Mouse (Mus musculus): Measurements from ENCODE around the gene Fas. TPM values are rescaled to one million over a fixed set of nuclear protein-coding genes. Genes with fewer than 3 reads are reported as not detected.

The Fas gene
- polyA plus RNA-seq, 1 experiment, result 2.8 TPM

- no peak overlapping the region for H3K4me3 ChIP-seq (ENCODE audit: low read depth, low read length)
- H3K9me3 ChIP-seq (replicated peaks; ENCODE audit: control insufficient read depth, insufficient read depth, low read length, poor library complexity, severe bottlenecking), result no peaks in the 10 kb centered on the region
- H3K27ac ChIP-seq (ENCODE audit: insufficient read depth, low read length), result no peak overlapping the region
- H3K27me3 ChIP-seq (ENCODE audit: control insufficient read depth, insufficient read depth, low read length, poor library complexity, severe bottlenecking), result no peaks in the 10 kb centered on the region
- no peak overlapping the region for H3K9ac ChIP-seq (ENCODE audit: low read depth, poor library complexity, severe bottlenecking)
- TF ChIP-seq POLR2A (IDR thresholded peaks at IDR 0.05; ENCODE audit: insufficient read depth, low read length) (no peak), CTCF (IDR thresholded peaks at IDR 0.05; ENCODE audit: low read depth, low read length) (no peak), EP300 (IDR thresholded peaks at IDR 0.05; ENCODE audit: insufficient read depth, low read depth, low read length) (no peak)
- H3K4me1 ChIP-seq (ENCODE audit: control insufficient read depth, insufficient read depth, low read length), result no peaks in the 10 kb centered on the region
- H3K36me3 ChIP-seq (ENCODE audit: control insufficient read depth, insufficient read depth, low read length, poor library complexity, severe bottlenecking), result no peaks in the 10 kb centered on the region
These were observed 17.4 kb upstream of the Fas start for GRCm38 (mm10) chr19:34273073-34273472.

- H3K27me3 ChIP-seq (ENCODE audit: control insufficient read depth, insufficient read depth, low read length, poor library complexity, severe bottlenecking), result no peaks in the 10 kb centered on the region
- H3K4me3 ChIP-seq (ENCODE audit: low read depth, low read length), result no peak overlapping the region
- no peak for TF ChIP-seq CTCF (IDR thresholded peaks at IDR 0.05; ENCODE audit: low read depth, low read length)
- no peak for TF ChIP-seq EP300 (IDR thresholded peaks at IDR 0.05; ENCODE audit: insufficient read depth, low read depth, low read length)
- no peaks in the 10 kb centered on the region for H3K4me1 ChIP-seq (ENCODE audit: control insufficient read depth, insufficient read depth, low read length)
- H3K27ac ChIP-seq (ENCODE audit: insufficient read depth, low read length), result no peak overlapping the region
- no peaks in the 10 kb centered on the region for H3K9me3 ChIP-seq (replicated peaks; ENCODE audit: control insufficient read depth, insufficient read depth, low read length, poor library complexity, severe bottlenecking)
- H3K36me3 ChIP-seq (ENCODE audit: control insufficient read depth, insufficient read depth, low read length, poor library complexity, severe bottlenecking), result no peaks in the 10 kb centered on the region
- H3K9ac ChIP-seq (ENCODE audit: low read depth, poor library complexity, severe bottlenecking), result no peak overlapping the region
These were observed 12.4 kb upstream of the Fas start for GRCm38 (mm10) chr19:34278078-34278477.

- H3K4me3 ChIP-seq (ENCODE audit: low read depth, low read length), result no peak overlapping the region
- TF ChIP-seq EP300 (IDR thresholded peaks at IDR 0.05; ENCODE audit: insufficient read depth, low read depth, low read length), result no peak
- no peak for TF ChIP-seq POLR2A (IDR thresholded peaks at IDR 0.05; ENCODE audit: insufficient read depth, low read length)
- no peak for TF ChIP-seq CTCF (IDR thresholded peaks at IDR 0.05; ENCODE audit: low read depth, low read length)
- H3K9me3 ChIP-seq (replicated peaks; ENCODE audit: control insufficient read depth, insufficient read depth, low read length, poor library complexity, severe bottlenecking), result no peaks in the 10 kb centered on the region
- H3K9ac ChIP-seq (ENCODE audit: low read depth, poor library complexity, severe bottlenecking), result no peak overlapping the region
- H3K36me3 ChIP-seq (ENCODE audit: control insufficient read depth, insufficient read depth, low read length, poor library complexity, severe bottlenecking), result no peaks in the 10 kb centered on the region
- H3K4me1 ChIP-seq (ENCODE audit: control insufficient read depth, insufficient read depth, low read length), result no peaks in the 10 kb centered on the region
- H3K27ac ChIP-seq (ENCODE audit: insufficient read depth, low read length), result no peak overlapping the region
- H3K27me3 ChIP-seq (ENCODE audit: control insufficient read depth, insufficient read depth, low read length, poor library complexity, severe bottlenecking), result no peaks in the 10 kb centered on the region
These were observed 6.9 kb upstream of the Fas start for GRCm38 (mm10) chr19:34283614-34284013.

DNA sequence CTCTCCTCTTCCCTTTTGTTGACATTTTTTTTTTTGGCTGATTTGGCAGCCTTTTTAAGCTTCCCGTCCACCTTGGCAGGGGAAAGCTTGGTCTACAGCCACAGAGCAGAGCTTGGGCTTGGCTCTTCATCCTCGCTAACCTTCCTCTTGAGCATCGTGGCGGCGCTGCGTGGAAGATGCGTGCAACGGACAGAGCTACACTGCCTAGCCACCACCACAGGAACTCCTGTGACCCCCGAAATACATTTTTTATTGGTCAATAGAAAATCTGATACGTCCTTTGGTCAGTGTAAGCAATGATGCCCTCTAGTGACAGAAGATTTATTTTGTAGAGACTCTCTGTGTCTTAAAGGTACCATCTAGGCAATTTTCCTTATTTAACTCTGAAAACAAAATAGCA is 6.1 kb upstream of the Fas start:
- no peaks in the 10 kb centered on the region for H3K36me3 ChIP-seq (ENCODE audit: control insufficient read depth, insufficient read depth, low read length, poor library complexity, severe bottlenecking)
- no peak overlapping the region for H3K4me3 ChIP-seq (ENCODE audit: low read depth, low read length)
- no peaks in the 10 kb centered on the region for H3K27me3 ChIP-seq (ENCODE audit: control insufficient read depth, insufficient read depth, low read length, poor library complexity, severe bottlenecking)
- no peak overlapping the region for H3K27ac ChIP-seq (ENCODE audit: insufficient read depth, low read length)
- no peaks in the 10 kb centered on the region for H3K4me1 ChIP-seq (ENCODE audit: control insufficient read depth, insufficient read depth, low read length)
- H3K9ac ChIP-seq (ENCODE audit: low read depth, poor library complexity, severe bottlenecking), result no peak overlapping the region
- no peak for TF ChIP-seq EP300 (IDR thresholded peaks at IDR 0.05; ENCODE audit: insufficient read depth, low read depth, low read length)
- no peak for TF ChIP-seq CTCF (IDR thresholded peaks at IDR 0.05; ENCODE audit: low read depth, low read length)
- no peak for TF ChIP-seq POLR2A (IDR thresholded peaks at IDR 0.05; ENCODE audit: insufficient read depth, low read length)
- no peaks in the 10 kb centered on the region for H3K9me3 ChIP-seq (replicated peaks; ENCODE audit: control insufficient read depth, insufficient read depth, low read length, poor library complexity, severe bottlenecking)

DNA sequence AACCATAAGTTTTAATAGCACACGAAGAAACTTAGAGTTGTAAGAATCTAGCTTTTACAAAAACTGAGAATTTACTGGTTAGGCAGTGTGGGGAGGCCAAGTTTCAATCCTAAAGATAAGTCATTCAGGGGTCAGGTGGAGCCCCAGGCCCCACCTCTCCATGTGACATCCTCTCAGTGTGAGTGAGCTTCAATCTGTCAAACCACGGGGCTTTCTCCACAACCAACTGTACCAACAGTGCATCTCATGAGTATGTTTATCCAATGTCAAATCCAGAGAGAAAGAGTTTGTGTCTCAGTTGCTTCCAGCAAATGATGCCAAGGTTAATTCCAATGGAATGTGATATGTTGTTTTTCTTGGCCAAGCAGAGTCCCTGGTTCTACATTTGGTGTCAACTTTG is 5.6 kb upstream of the Fas start:
- H3K27ac ChIP-seq (ENCODE audit: insufficient read depth, low read length), result no peak overlapping the region
- H3K4me3 ChIP-seq (ENCODE audit: low read depth, low read length), result no peak overlapping the region
- TF ChIP-seq POLR2A (IDR thresholded peaks at IDR 0.05; ENCODE audit: insufficient read depth, low read length), result no peak
- no peak for TF ChIP-seq CTCF (IDR thresholded peaks at IDR 0.05; ENCODE audit: low read depth, low read length)
- TF ChIP-seq EP300 (IDR thresholded peaks at IDR 0.05; ENCODE audit: insufficient read depth, low read depth, low read length), result no peak
- no peaks in the 10 kb centered on the region for H3K36me3 ChIP-seq (ENCODE audit: control insufficient read depth, insufficient read depth, low read length, poor library complexity, severe bottlenecking)
- no peak overlapping the region for H3K9ac ChIP-seq (ENCODE audit: low read depth, poor library complexity, severe bottlenecking)
- H3K9me3 ChIP-seq (replicated peaks; ENCODE audit: control insufficient read depth, insufficient read depth, low read length, poor library complexity, severe bottlenecking), result no peaks in the 10 kb centered on the region
- H3K4me1 ChIP-seq (ENCODE audit: control insufficient read depth, insufficient read depth, low read length), result no peaks in the 10 kb centered on the region
- H3K27me3 ChIP-seq (ENCODE audit: control insufficient read depth, insufficient read depth, low read length, poor library complexity, severe bottlenecking), result no peaks in the 10 kb centered on the region

GRCm38 (mm10) chr19:34287221-34287620 is 3.2 kb upstream of the Fas start:
- 0 out of 2 replicates have a peak, but pooled peaks cover 1% of the 10 kb centered on the region for H3K27me3 ChIP-seq (ENCODE audit: control insufficient read depth, insufficient read depth, low read length, poor library complexity, severe bottlenecking)

More at GRCm38 (mm10) chr19:34287221-34287620, 3.2 kb upstream of the Fas start:
- no peak overlapping the region for H3K9ac ChIP-seq (ENCODE audit: low read depth, poor library complexity, severe bottlenecking)
- no peaks in the 10 kb centered on the region for H3K9me3 ChIP-seq (replicated peaks; ENCODE audit: control insufficient read depth, insufficient read depth, low read length, poor library complexity, severe bottlenecking)
- H3K4me1 ChIP-seq (ENCODE audit: control insufficient read depth, insufficient read depth, low read length), result no peaks in the 10 kb centered on the region
- TF ChIP-seq POLR2A (IDR thresholded peaks at IDR 0.05; ENCODE audit: insufficient read depth, low read length) (no peak), CTCF (IDR thresholded peaks at IDR 0.05; ENCODE audit: low read depth, low read length) (no peak), EP300 (IDR thresholded peaks at IDR 0.05; ENCODE audit: insufficient read depth, low read depth, low read length) (no peak)
- H3K27ac ChIP-seq (ENCODE audit: insufficient read depth, low read length), result no peak overlapping the region
- H3K36me3 ChIP-seq (ENCODE audit: control insufficient read depth, insufficient read depth, low read length, poor library complexity, severe bottlenecking), result no peaks in the 10 kb centered on the region
- no peak overlapping the region for H3K4me3 ChIP-seq (ENCODE audit: low read depth, low read length)
